Mouse (Mus musculus) erythroblast, embryonic 14.5 days (primary cell): ENCODE measurements around the gene Rbm17. TPM values are rescaled to one million over a fixed set of nuclear protein-coding genes. Genes with fewer than 3 reads are reported as not detected.
"Not testable (repeated sequence)": the region's sequence is repeated elsewhere in the genome, so short reads cannot be mapped to it uniquely, and the experiment has no call there.

Experiments used
- H3K27me3 ChIP-seq: 2 replicates; pipeline ENCODE4 v1.6.1; 2012; ENCODE audit warnings: inconsistent platforms; ENCODE audit not compliant: control insufficient read depth
- H3K36me3 ChIP-seq: 2 replicates; pipeline ENCODE4 v1.6.1; 2012; ENCODE audit warnings: mild to moderate bottlenecking, inconsistent platforms; ENCODE audit not compliant: control insufficient read depth
- H3K4me1 ChIP-seq: 2 replicates; pipeline ENCODE4 v1.6.1; 2012; ENCODE audit warnings: inconsistent platforms; ENCODE audit not compliant: control insufficient read depth
- H3K4me3 ChIP-seq: replicated peaks from 2 replicates; pipeline ENCODE3; 2012; ENCODE audit warnings: moderate library complexity, mild to moderate bottlenecking, inconsistent platforms
- H3K9me3 ChIP-seq: 2 replicates; pipeline ENCODE4 v1.6.1; 2012; ENCODE audit warnings: low read length, inconsistent platforms, mixed read lengths; ENCODE audit not compliant: control insufficient read depth
- GATA1 ChIP-seq: IDR thresholded peaks from 2 replicates; pipeline ENCODE4 v1.6.1; 2012; ENCODE audit warnings: low read length, inconsistent platforms, mixed read lengths
- TAL1 ChIP-seq: IDR thresholded peaks from 3 replicates; pipeline ENCODE4 v1.6.1; 2012; ENCODE audit warnings: low read length, inconsistent platforms, mixed read lengths
- polyA plus RNA-seq: library from polyadenylated mRNA; stranded (reverse); fragments of >175 nt; gene quantifications from 2 replicates; pipeline ENCODE4 v1.2.3, GENCODE M21; 2012

The Rbm17 gene
- polyA plus RNA-seq, 1 experiment, result 3.4 TPM

DNA sequence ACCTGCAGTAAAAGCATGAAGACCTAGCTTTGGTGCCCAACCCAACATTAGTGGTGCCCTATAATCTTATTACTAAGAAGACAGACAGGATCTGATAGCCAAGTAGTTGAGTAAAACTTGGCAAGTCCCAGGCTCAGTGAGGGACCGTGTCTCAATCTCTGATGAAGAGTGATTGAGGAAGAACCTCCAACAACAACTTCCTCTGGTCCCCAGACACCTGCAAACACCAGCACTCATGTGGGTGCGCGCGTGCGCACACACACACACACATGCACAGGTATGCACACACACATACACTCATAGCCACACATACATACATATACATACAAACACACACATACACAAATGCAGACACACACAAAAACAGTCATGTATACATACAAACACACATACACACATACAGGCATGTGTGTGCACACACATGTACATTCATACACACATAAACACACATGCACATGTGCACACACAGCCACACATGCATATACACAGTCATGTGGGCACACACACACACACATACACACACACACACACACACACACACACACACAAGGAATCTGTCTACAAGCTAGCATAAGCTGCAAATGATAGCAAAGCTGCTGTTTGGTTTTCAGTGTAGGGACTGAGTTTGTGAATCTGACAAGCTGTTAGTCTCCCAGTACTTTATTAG is 31.7 kb upstream of the Rbm17 start:
- H3K36me3 ChIP-seq, result no peaks in the 10 kb centered on the region
- no peak for TF ChIP-seq TAL1
- TF ChIP-seq GATA1, result no peak

GRCm38 (mm10) chr2:11635035-11635434 is 31.1 kb upstream of the Rbm17 start:
- TF ChIP-seq GATA1 (no peak), TAL1 (no peak)
- Histone ChIP-seq H3K27me3 (no peaks in the 10 kb centered on the region), H3K4me1 (no peaks in the 10 kb centered on the region), H3K4me3 (no peak overlapping the region), H3K36me3 (no peaks in the 10 kb centered on the region), H3K9me3 (no peaks in the 10 kb centered on the region)

More for the DNA sequence above, 31.7 kb upstream of the Rbm17 start:
- Histone ChIP-seq H3K27me3 (no peaks in the 10 kb centered on the region), H3K4me3 (no peak overlapping the region), H3K4me1 (no peaks in the 10 kb centered on the region), H3K9me3 (no peaks in the 10 kb centered on the region)

DNA sequence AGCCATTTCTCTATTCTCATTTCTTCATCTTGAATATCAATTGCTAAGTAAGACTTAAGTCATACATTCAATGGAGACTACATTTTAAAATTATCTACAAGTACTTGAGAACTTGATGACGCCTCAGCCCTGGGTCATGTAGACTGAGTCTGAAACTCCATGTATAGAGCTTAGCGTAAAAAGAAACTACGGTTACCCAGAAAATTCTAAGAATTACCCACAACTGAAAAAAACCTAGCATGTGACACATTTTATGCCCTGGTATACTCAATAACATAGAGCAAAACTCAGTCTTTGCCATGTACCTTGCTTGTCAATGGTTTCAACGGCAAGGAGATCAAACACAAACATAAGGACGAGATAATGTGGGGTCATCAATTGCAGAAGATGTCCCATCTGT is 21.9 kb upstream of the Rbm17 start, which contains the start of gene Gm17490:
Gm17490 (minus strand) TSS at position 375 of the 400 bp plus-strand sequence.
- Histone ChIP-seq H3K9me3 (no peaks in the 10 kb centered on the region), H3K4me3 (no peak within 1 kb of the TSS), H3K4me1 (no peaks in the 10 kb centered on the region), H3K27me3 (no peaks in the 10 kb centered on the region), H3K36me3 (no peaks in the 10 kb centered on the region)
- TF ChIP-seq TAL1 (no peak), GATA1 (no peak)

- H3K4me1 ChIP-seq, result no peaks in the 10 kb centered on the region
- H3K27me3 ChIP-seq, result no peaks in the 10 kb centered on the region
- TF ChIP-seq TAL1 (no peak), GATA1 (no peak)
Observed at GRCm38 (mm10) chr2:11623726-11624125, 19.8 kb upstream of the Rbm17 start.

GRCm38 (mm10) chr2:11623173-11623572 is 19.2 kb upstream of the Rbm17 start:
- H3K27me3 ChIP-seq, result no peaks in the 10 kb centered on the region
- no peaks in the 10 kb centered on the region for H3K4me1 ChIP-seq
- TF ChIP-seq TAL1 (no peak), GATA1 (no peak)
- H3K9me3 ChIP-seq, result no peaks in the 10 kb centered on the region
- no peak overlapping the region for H3K4me3 ChIP-seq
- no peaks in the 10 kb centered on the region for H3K36me3 ChIP-seq

More at GRCm38 (mm10) chr2:11623726-11624125, 19.8 kb upstream of the Rbm17 start:
- H3K9me3 ChIP-seq, result no peaks in the 10 kb centered on the region
- no peak overlapping the region for H3K4me3 ChIP-seq
- H3K36me3 ChIP-seq, result no peaks in the 10 kb centered on the region

DNA sequence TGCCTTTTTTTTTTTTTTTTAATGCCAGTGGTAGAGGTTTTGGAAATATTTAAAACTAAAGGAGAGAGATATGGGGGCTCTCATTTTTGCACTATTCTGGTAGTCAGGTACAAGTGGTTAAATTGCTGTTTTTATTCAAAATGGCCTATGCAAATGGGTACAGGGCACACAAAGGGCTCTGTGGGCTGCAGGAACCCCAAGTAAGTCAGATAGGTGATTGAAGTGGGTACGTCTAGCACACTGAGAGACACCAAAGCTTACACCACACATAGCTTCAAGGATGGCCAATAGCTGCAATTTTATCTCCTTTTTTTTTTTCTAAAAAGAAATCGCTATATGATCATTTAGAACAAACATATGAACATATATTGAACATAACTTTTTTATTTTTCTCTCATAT is 15.6 kb upstream of the Rbm17 start:
- H3K27me3 ChIP-seq, result no peaks in the 10 kb centered on the region
- TF ChIP-seq GATA1 (no peak), TAL1 (no peak)
- no peaks in the 10 kb centered on the region for H3K36me3 ChIP-seq
- no peaks in the 10 kb centered on the region for H3K4me1 ChIP-seq
- no peak overlapping the region for H3K4me3 ChIP-seq
- no peaks in the 10 kb centered on the region for H3K9me3 ChIP-seq

DNA sequence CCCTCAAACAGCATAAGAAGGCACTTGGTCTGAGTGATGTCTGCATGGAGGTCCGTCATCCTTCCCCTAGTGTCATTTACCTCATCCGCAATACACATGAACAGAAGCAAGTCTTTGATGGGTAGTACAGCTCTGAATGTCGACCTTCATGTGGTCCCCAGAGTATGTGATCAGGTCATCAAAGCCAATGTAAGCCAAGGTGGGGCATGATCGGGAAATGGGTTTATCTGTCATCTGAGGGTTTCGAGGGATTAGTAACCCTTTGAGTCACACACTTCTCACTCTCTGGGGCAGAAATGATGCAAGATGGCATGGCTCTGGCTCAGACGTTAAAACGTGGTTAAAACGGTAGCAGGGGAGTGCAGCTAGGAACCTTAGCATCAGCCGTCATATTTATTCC is 12.9 kb upstream of the Rbm17 start:
- no peak overlapping the region for H3K4me3 ChIP-seq
- H3K36me3 ChIP-seq, result no peaks in the 10 kb centered on the region
- no peaks in the 10 kb centered on the region for H3K27me3 ChIP-seq
- no peaks in the 10 kb centered on the region for H3K9me3 ChIP-seq
- H3K4me1 ChIP-seq, result no peaks in the 10 kb centered on the region
- TF ChIP-seq GATA1 (no peak), TAL1 (no peak)

- not testable (repeated sequence) for H3K9me3 ChIP-seq, H3K4me3 ChIP-seq, H3K36me3 ChIP-seq, H3K4me1 ChIP-seq, H3K27me3 ChIP-seq
Observed at GRCm38 (mm10) chr2:11612939-11613338, 9.0 kb upstream of the Rbm17 start.

GRCm38 (mm10) chr2:11606718-11607117 is 2.8 kb upstream of the Rbm17 start:
- not testable (repeated sequence) for H3K4me3 ChIP-seq, H3K9me3 ChIP-seq, H3K36me3 ChIP-seq, H3K27me3 ChIP-seq
- H3K4me1 ChIP-seq, result peaks cover 10% of the 10 kb centered on the region

DNA sequence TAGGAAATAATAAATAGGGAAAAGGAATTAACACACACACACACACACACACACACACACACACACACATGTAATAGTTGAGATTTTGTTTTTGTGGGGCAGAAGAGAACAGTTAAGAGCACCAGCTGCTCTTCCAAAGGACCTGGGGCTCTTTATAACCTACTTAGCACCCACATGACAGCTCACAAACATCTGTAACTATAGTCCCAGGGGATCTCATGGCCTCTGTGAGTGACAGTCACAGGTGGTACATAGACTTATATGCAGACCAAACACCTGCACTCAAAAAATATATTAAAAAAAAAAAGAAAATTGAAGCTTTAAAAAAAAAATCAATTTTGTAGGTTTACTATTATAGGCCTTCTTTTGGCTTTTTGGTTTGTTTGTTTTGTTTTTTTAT is 958 bp upstream of the Rbm17 start:
- Histone ChIP-seq H3K4me3 (no peak overlapping the region), H3K9me3 (no peaks in the 10 kb centered on the region), H3K4me1 (peaks cover 19% of the 10 kb centered on the region), H3K36me3 (peaks cover 10% of the 10 kb centered on the region), H3K27me3 (no peaks in the 10 kb centered on the region)
- TF ChIP-seq TAL1 (no peak), GATA1 (no peak)
